Mouse (Mus musculus): ENCODE measurements around the gene Fpr3.

DNA sequence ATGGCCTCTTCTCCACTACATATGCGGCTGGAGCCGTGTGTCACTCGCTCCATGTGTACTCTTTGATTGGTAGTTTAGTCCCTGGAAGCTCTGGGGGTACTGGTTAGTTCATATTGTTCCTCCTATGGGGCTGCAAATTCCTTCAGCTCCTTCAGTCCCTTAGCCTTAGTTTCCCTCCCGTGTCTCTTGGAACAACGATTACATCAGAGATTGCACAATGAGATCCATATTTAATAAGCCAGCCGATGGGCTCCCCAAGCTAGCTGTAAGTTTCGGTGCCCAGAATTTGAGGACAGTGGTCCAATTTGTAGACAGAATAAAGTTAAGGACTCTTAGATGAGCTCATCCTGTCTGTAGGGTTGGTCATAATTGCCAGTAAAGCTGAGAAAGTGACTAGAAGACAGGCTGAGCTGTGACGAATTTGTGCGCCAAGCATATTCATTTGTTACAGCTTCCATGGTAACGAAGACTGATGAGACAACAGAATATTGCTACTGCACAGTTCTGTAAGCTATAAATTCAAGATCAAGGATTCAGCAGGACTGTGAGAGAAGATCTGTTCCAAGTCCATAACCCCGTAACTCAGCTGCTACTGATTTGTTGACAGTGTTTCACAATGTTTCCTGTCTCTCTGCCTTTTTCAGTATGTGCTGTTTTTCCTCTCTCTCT lies 20.7 kb upstream of the Fpr3 start:
- TF ChIP-seq CTCF (IDR thresholded peaks at IDR 0.05; ENCODE audit: low read depth): no peak
- TF ChIP-seq EP300 (IDR thresholded peaks at IDR 0.05; ENCODE audit: low read depth): no peak

Measured in liver, postnatal 0 days (tissue).